ENCODE assay signal across 22 mouse cellular contexts in genomic region chr2:146646973-146647282, GRCm38 (mm10).
DNase-seq lines count a peak whose midpoint lies in the region; ATAC-seq lines count a peak whose summit lies in the region.
"Had no signal": no experiment of that assay in that cellular context is flagged by ENCODE, and none has a peak within 500 bp of the region (broad histone marks: within the 10 kb centered on the region; RNA-seq: fewer than 3 reads in every experiment).

No protein-coding gene starts in this region.

- H3K4me1 ChIP-seq in hindbrain, embryonic 13.5 days (replicated peaks) = peaks cover 9% of the 10 kb centered on the region
- peaks cover 7% of the 10 kb centered on the region; the same call in 1 of the 2 replicates for H3K4me1 ChIP-seq in hindbrain, embryonic 12.5 days
- H3K4me1 ChIP-seq in midbrain, embryonic 10.5 days = peaks cover 12% of the 10 kb centered on the region
- H3K4me1 ChIP-seq in midbrain, embryonic 14.5 days (ENCODE audit: control insufficient read depth, insufficient read depth, low read length) = no peaks in the 10 kb centered on the region
- peaks cover 8% of the 10 kb centered on the region; the same call in 1 of the 2 replicates for H3K4me1 ChIP-seq in limb, embryonic 13.5 days
- H3K4me1 ChIP-seq: embryonic facial prominence, embryonic 12.5 days; lung, embryonic 15.5 days had no signal

- peak; percentile 56; the same call in 1 of the 2 replicates for ATAC-seq in hindbrain, embryonic 13.5 days (ENCODE audit: low FRiP score)
- no peak for ATAC-seq in hindbrain, embryonic 12.5 days (ENCODE audit: low FRiP score)
- ATAC-seq in midbrain, embryonic 14.5 days (ENCODE audit: low FRiP score, low TSS enrichment) = no peak
- no peak for ATAC-seq in limb, embryonic 13.5 days (ENCODE audit: low FRiP score, low read depth)
- no peak for ATAC-seq in granulocyte monocyte progenitor cell, adult 5-6 weeks (replicated peaks; ENCODE audit: poor library complexity, severe bottlenecking)
- ATAC-seq: intestine, postnatal 0 days had no signal

- peak overlapping the region; percentile 41; the same call in 1 of the 2 replicates for H3K27ac ChIP-seq in hindbrain, embryonic 13.5 days
- H3K27ac ChIP-seq in hindbrain, embryonic 12.5 days = no peak overlapping the region
- 0 out of 2 replicates have a peak overlapping the region, but pooled peaks have one; percentile 13 for H3K27ac ChIP-seq in midbrain, embryonic 10.5 days (replicated peaks)
- no peak overlapping the region for H3K27ac ChIP-seq in midbrain, embryonic 14.5 days (replicated peaks; ENCODE audit: low read depth, low read length)
- H3K27ac ChIP-seq in limb, embryonic 13.5 days = no peak overlapping the region
- H3K27ac ChIP-seq: embryonic facial prominence, embryonic 12.5 days; liver, embryonic 14.5 days; lung, embryonic 15.5 days; macrophage; midbrain, embryonic 12.5 days had no signal

- H3K4me2 ChIP-seq in hindbrain, embryonic 13.5 days = peak overlapping the region; percentile 39
- no peak overlapping the region for H3K4me2 ChIP-seq in hindbrain, embryonic 12.5 days (replicated peaks)
- no peak overlapping the region for H3K4me2 ChIP-seq in midbrain, embryonic 14.5 days (ENCODE audit: low read length)
- peak overlapping the region; percentile 36 for H3K4me2 ChIP-seq in limb, embryonic 13.5 days (replicated peaks)
- H3K4me2 ChIP-seq: embryonic facial prominence, embryonic 12.5 days; lung, embryonic 15.5 days; midbrain, embryonic 12.5 days had no signal

- H3K4me3 ChIP-seq in hindbrain, embryonic 13.5 days = no peak overlapping the region
- no peak overlapping the region for H3K4me3 ChIP-seq in hindbrain, embryonic 12.5 days
- no peak overlapping the region for H3K4me3 ChIP-seq in midbrain, embryonic 10.5 days
- no peak overlapping the region for H3K4me3 ChIP-seq in midbrain, embryonic 14.5 days (replicated peaks; ENCODE audit: low read depth, low read length)
- no peak overlapping the region for H3K4me3 ChIP-seq in limb, embryonic 13.5 days
- H3K4me3 ChIP-seq: embryonic facial prominence, embryonic 12.5 days; erythroblast, embryonic 14.5 days; lung, embryonic 15.5 days; midbrain, embryonic 12.5 days had no signal

- DNase-seq in midbrain, embryonic 10.5 days (ENCODE audit: low spot score) = no peak
- DNase-seq in midbrain, embryonic 14.5 days = no peak
- DNase-seq in frontal cortex, postnatal 36 days (ENCODE audit: low spot score in 2 of 2) = no peak
- DNase-seq: adrenal gland, postnatal 14 days; cerebellum, adult 9-11 months; gastrocnemius, postnatal 25 days; kidney, postnatal 25 days; layer of hippocampus, adult 9-11 months; spleen, adult 18-20 months; thymus, postnatal 25 days had no signal

- no peaks in the 10 kb centered on the region for H3K9me3 ChIP-seq in hindbrain, embryonic 13.5 days
- no peaks in the 10 kb centered on the region for H3K9me3 ChIP-seq in hindbrain, embryonic 12.5 days (replicated peaks)
- no peaks in the 10 kb centered on the region for H3K9me3 ChIP-seq in midbrain, embryonic 10.5 days (replicated peaks)
- H3K9me3 ChIP-seq in midbrain, embryonic 14.5 days (ENCODE audit: control insufficient read depth, low read length) = no peaks in the 10 kb centered on the region
- H3K9me3 ChIP-seq in limb, embryonic 13.5 days = no peaks in the 10 kb centered on the region
- H3K9me3 ChIP-seq: embryonic facial prominence, embryonic 12.5 days; lung, embryonic 15.5 days; midbrain, embryonic 12.5 days had no signal

- 84% methylated on average over 2 of the region's 2 CpGs for WGBS in hindbrain, embryonic 13.5 days
- 87% methylated on average over 2 of the region's 2 CpGs for WGBS in hindbrain, embryonic 12.5 days
- WGBS in midbrain, embryonic 10.5 days = 90% methylated on average over 2 of the region's 2 CpGs
- 90% methylated on average over 2 of the region's 2 CpGs for WGBS in midbrain, embryonic 14.5 days
- WGBS in limb, embryonic 13.5 days = 85% methylated on average over 2 of the region's 2 CpGs

- H3K36me3 ChIP-seq in hindbrain, embryonic 13.5 days = no peaks in the 10 kb centered on the region
- H3K36me3 ChIP-seq in hindbrain, embryonic 12.5 days = no peaks in the 10 kb centered on the region
- no peaks in the 10 kb centered on the region for H3K36me3 ChIP-seq in midbrain, embryonic 10.5 days
- H3K36me3 ChIP-seq in midbrain, embryonic 14.5 days (ENCODE audit: control insufficient read depth, insufficient read depth, low read length) = no peaks in the 10 kb centered on the region
- H3K36me3 ChIP-seq in limb, embryonic 13.5 days = no peaks in the 10 kb centered on the region
- H3K36me3 ChIP-seq: embryonic facial prominence, embryonic 12.5 days; lung, embryonic 15.5 days; midbrain, embryonic 12.5 days had no signal

- peaks cover 11% of the 10 kb centered on the region for H3K27me3 ChIP-seq in hindbrain, embryonic 13.5 days
- H3K27me3 ChIP-seq in hindbrain, embryonic 12.5 days = no peaks in the 10 kb centered on the region
- H3K27me3 ChIP-seq in midbrain, embryonic 10.5 days (ENCODE audit: low read depth, poor library complexity, severe bottlenecking) = peaks cover 16% of the 10 kb centered on the region
- H3K27me3 ChIP-seq in midbrain, embryonic 14.5 days (ENCODE audit: control insufficient read depth, insufficient read depth, low read length) = no peaks in the 10 kb centered on the region
- H3K27me3 ChIP-seq in limb, embryonic 13.5 days = no peaks in the 10 kb centered on the region
- H3K27me3 ChIP-seq: CH12.LX; embryonic facial prominence, embryonic 12.5 days; lung, embryonic 15.5 days had no signal

- H3K9ac ChIP-seq in hindbrain, embryonic 13.5 days = no peak overlapping the region
- no peak overlapping the region for H3K9ac ChIP-seq in hindbrain, embryonic 12.5 days
- no peak overlapping the region for H3K9ac ChIP-seq in midbrain, embryonic 14.5 days (replicated peaks; ENCODE audit: low read length)
- H3K9ac ChIP-seq in limb, embryonic 13.5 days = no peak overlapping the region
- H3K9ac ChIP-seq: embryonic facial prominence, embryonic 12.5 days; liver, embryonic 14.5 days; lung, embryonic 15.5 days; midbrain, embryonic 12.5 days had no signal

Comparison
In these comparisons a context has a peak if more than half of its experiments do, and no peak if none do; other contexts are left out.
1. H3K27ac ChIP-seq: peak in hindbrain, embryonic 13.5 days (single experiment) and midbrain, embryonic 10.5 days (single experiment); none in hindbrain, embryonic 12.5 days (single experiment), midbrain, embryonic 14.5 days (single experiment) and limb, embryonic 13.5 days (single experiment).
2. H3K4me2 ChIP-seq: peak in hindbrain, embryonic 13.5 days (single experiment) and limb, embryonic 13.5 days (single experiment); none in hindbrain, embryonic 12.5 days (single experiment) and midbrain, embryonic 14.5 days (single experiment).